Mouse (Mus musculus) bone marrow, adult 2 months (tissue): Measurements from ENCODE around the gene Fthl17b.
"Not testable (repeated sequence)": the region's sequence is repeated elsewhere in the genome, so short reads cannot be mapped to it uniquely, and the experiment has no call there.

Source experiments
- CTCF ChIP-seq: fragments of 200-500 bp; IDR thresholded peaks from 2 replicates; pipeline ENCODE4 v1.5.1; 2011; ENCODE audit warnings: low read length, control low read depth; ENCODE audit not compliant: control insufficient read depth, insufficient read depth
- POLR2A ChIP-seq: fragments of 200-500 bp; IDR thresholded peaks from 2 replicates; pipeline ENCODE4 v1.6.1; 2011; ENCODE audit warnings: low read depth, mild to moderate bottlenecking, control low read depth, low read length, borderline replicate concordance; ENCODE audit not compliant: control insufficient read depth

GRCm38 (mm10) chrX:8986655-8987054 is 23.9 kb upstream of the Fthl17b start, which contains the start of gene Fthl17d:
- TF ChIP-seq CTCF, POLR2A: not testable (repeated sequence)
